8 mouse cellular contexts compared by ENCODE assay signal in genomic region chrX:139610765-139611300, GRCm38 (mm10). TPM values are rescaled to one million over a fixed set of nuclear protein-coding genes. Genes with fewer than 3 reads are reported as not detected.
DNase-seq lines count a peak whose midpoint lies in the region; ATAC-seq and TF ChIP-seq lines count a peak whose summit lies in the region.

No protein-coding gene starts in this region.

- H3K4me2 ChIP-seq in heart, embryonic 16.5 days (ENCODE audit: low read depth, low read length) = peak overlapping the region; percentile 67
- peak overlapping the region; percentile 86 for H3K4me2 ChIP-seq in liver, embryonic 13.5 days

- intact Hi-C loops in gastrocnemius, postnatal 36 days (cut with DNase I) = no loop called here

- H3ac ChIP-seq in C2C12 (ENCODE audit: control insufficient read depth, insufficient read length, low read depth) = peak overlapping the region; percentile 81

- peak overlapping the region; percentile 78 for H3K9ac ChIP-seq in heart, embryonic 16.5 days (ENCODE audit: low read length)
- H3K9ac ChIP-seq in liver, embryonic 13.5 days = peak overlapping the region; percentile 75

- no peak for TF ChIP-seq CTCF in C2C12 (IDR thresholded peaks at IDR 0.05; ENCODE audit: control insufficient read depth, insufficient read depth, insufficient read length)

- H3K4me1 ChIP-seq in heart, embryonic 16.5 days (ENCODE audit: control insufficient read depth, insufficient read depth, low read length) = no peaks in the 10 kb centered on the region
- H3K4me1 ChIP-seq in liver, embryonic 13.5 days (replicated peaks) = peaks cover 4% of the 10 kb centered on the region; the same call in 1 of the 2 replicates

- 15% methylated on average over 54 of the region's 54 CpGs for WGBS in heart, embryonic 16.5 days
- WGBS in liver, embryonic 13.5 days (ENCODE audit: insufficient replicate concordance) = 18% methylated on average over 53 of the region's 54 CpGs

- no peaks in the 10 kb centered on the region for H3K9me3 ChIP-seq in heart, embryonic 16.5 days (replicated peaks; ENCODE audit: control insufficient read depth, low read length)
- H3K9me3 ChIP-seq in liver, embryonic 13.5 days (replicated peaks) = no peaks in the 10 kb centered on the region

- no peaks in the 10 kb centered on the region for H3K79me3 ChIP-seq in C2C12 (ENCODE audit: low read depth)

- H3K27ac ChIP-seq in heart, embryonic 16.5 days (ENCODE audit: low read length) = peak overlapping the region; percentile 68
- peak overlapping the region; percentile 57 for H3K27ac ChIP-seq in liver, embryonic 13.5 days

- H3K79me2 ChIP-seq in C2C12 (ENCODE audit: control insufficient read depth, insufficient read depth) = peaks cover 8% of the 10 kb centered on the region

- H3K4me3 ChIP-seq in C2C12 (ENCODE audit: insufficient read depth, poor library complexity, severe bottlenecking) = peak overlapping the region; percentile 44
- H3K4me3 ChIP-seq in heart, embryonic 16.5 days (ENCODE audit: low read length) = peak overlapping the region; percentile 73
- H3K4me3 ChIP-seq in liver, embryonic 13.5 days (replicated peaks) = peak overlapping the region; percentile 71

- DNase-seq in gastrocnemius, adult 18-20 months (ENCODE audit: low spot score) = peak; percentile 5
- no peak for DNase-seq in gastrocnemius, postnatal 36 days
- DNase-seq in liver, embryonic 13.5 days = no peak
- DNase-seq in ovary, adult 18-20 months (ENCODE audit: low spot score) = no peak

- no peaks in the 10 kb centered on the region for H3K27me3 ChIP-seq in C2C12 (ENCODE audit: control insufficient read depth, insufficient read depth, insufficient read length)
- H3K27me3 ChIP-seq in heart, embryonic 16.5 days (ENCODE audit: control insufficient read depth, insufficient read depth, low read length) = no peaks in the 10 kb centered on the region
- peaks cover 12% of the 10 kb centered on the region; the same call in 1 of the 2 replicates for H3K27me3 ChIP-seq in liver, embryonic 13.5 days

- H3K36me3 ChIP-seq in C2C12 (ENCODE audit: control insufficient read depth, insufficient read depth) = no peaks in the 10 kb centered on the region
- no peaks in the 10 kb centered on the region for H3K36me3 ChIP-seq in heart, embryonic 16.5 days (ENCODE audit: control insufficient read depth, insufficient read depth)
- H3K36me3 ChIP-seq in liver, embryonic 13.5 days = no peaks in the 10 kb centered on the region

- ATAC-seq in common myeloid progenitor, adult 5-6 weeks (replicated peaks; ENCODE audit: low read depth, poor library complexity, severe bottlenecking) = peak; percentile 30
- peak; percentile 58 for ATAC-seq in heart, embryonic 16.5 days (replicated peaks; ENCODE audit: extremely low read depth, insufficient read depth, low FRiP score)
- peak; percentile 73 for ATAC-seq in liver, embryonic 13.5 days (ENCODE audit: low read depth)
- peak; percentile 13; the same call in 1 of the 2 replicates for ATAC-seq in neutrophil, adult 5-6 weeks (ENCODE audit: extremely low read depth, insufficient number of reproducible peaks, low FRiP score, poor library complexity, severe bottlenecking)

TF ChIP-seq in C2C12, 6 proteins besides CTCF, POLR2A, EP300 and RAD21:
- no peak for TF ChIP-seq CEBPB (IDR thresholded peaks at IDR 0.05; ENCODE audit: low read depth)
- TF ChIP-seq MYOG (IDR thresholded peaks at IDR 0.05; ENCODE audit: control insufficient read depth, extremely low read depth, insufficient read length) = no peak
- no peak for TF ChIP-seq USF1 (IDR thresholded peaks at IDR 0.05; ENCODE audit: low read depth)
- no peak for TF ChIP-seq MAX (IDR thresholded peaks at IDR 0.05)
- TF ChIP-seq MYOD1 (IDR thresholded peaks at IDR 0.05; ENCODE audit: control insufficient read depth, insufficient read length, low read depth) = no peak
- no peak for TF ChIP-seq FOSL1 (IDR thresholded peaks at IDR 0.05; ENCODE audit: insufficient read depth, low read length, poor library complexity, severe bottlenecking)

RNA-seq across cellular contexts. Expression of gene Rnf128, which starts 47.7 kb away (rescaled TPM):
- 10 to 100 TPM; 19.0 to 23.2 TPM for total RNA-seq in gastrocnemius, adult 18-20 months (2021)
- 10 to 100 TPM; 15.0 to 16.9 TPM for total RNA-seq in gastrocnemius, postnatal 36 days (2021)
- polyA plus RNA-seq in C2C12 (2012; fragmentation: generic; extraction: Trizol) = 9.7 TPM
- total RNA-seq in common myeloid progenitor, adult 5-6 weeks (2017) = 0.87 and 0.96 TPM in 2 replicates
- polyA plus RNA-seq in heart, embryonic 16.5 days (2015; fragmentation: Nextera tagmentation; extraction: Ambion mirVana) = 36.0 and 37.1 TPM in 2 replicates
- 34.1 and 40.5 TPM in 2 replicates for polyA plus RNA-seq in liver, embryonic 13.5 days (2015; fragmentation: Nextera tagmentation; extraction: Ambion mirVana)
- total RNA-seq in neutrophil, adult 5-6 weeks (2017) = 2.8 and 3.3 TPM in 2 replicates

Comparison
In these comparisons a context has a peak if more than half of its experiments do, and no peak if none do; other contexts are left out.
1. ATAC-seq: peak in every context shown above with its lines; median percentile 73 in liver, embryonic 13.5 days; 58 in heart, embryonic 16.5 days; 30 in common myeloid progenitor, adult 5-6 weeks; 13 in neutrophil, adult 5-6 weeks.